Mouse (Mus musculus) heart, adult 2 months (tissue): ENCODE measurements around the gene Stard13. TPM values are rescaled to one million over a fixed set of nuclear protein-coding genes. Genes with fewer than 3 reads are reported as not detected.

Source experiments
- DNase-seq, 2 experiments: peaks; one replicate each; pipeline ENCODE4 v3.0.0; 2021
- H3K27ac ChIP-seq: fragments of 200-600 bp; 2 replicates; pipeline ENCODE4 v1.8.1; 2022
- H3K27me3 ChIP-seq: fragments of 200-500 bp; 2 replicates; pipeline ENCODE4 v1.6.1; 2012; ENCODE audit warnings: mild to moderate bottlenecking, low read length, inconsistent platforms, mixed read lengths; ENCODE audit not compliant: control insufficient read depth, insufficient read depth
- H3K36me3 ChIP-seq: fragments of 200-500 bp; 2 replicates; pipeline ENCODE4 v1.6.1; 2012; ENCODE audit warnings: low read length, inconsistent platforms; ENCODE audit not compliant: control insufficient read depth, insufficient read depth
- H3K4me1 ChIP-seq: fragments of 200-500 bp; 2 replicates; pipeline ENCODE4 v1.6.1; 2011; ENCODE audit warnings: low read length; ENCODE audit not compliant: control insufficient read depth, insufficient read depth
- H3K4me3 ChIP-seq: fragments of 200-600 bp; 2 replicates; pipeline ENCODE4 v1.8.1; 2022
- H3K79me2 ChIP-seq: fragments of 200-500 bp; replicated peaks from 2 replicates; pipeline ENCODE4 v1.6.1; 2012; ENCODE audit warnings: mild to moderate bottlenecking, inconsistent platforms, low read length, moderate library complexity, mixed read lengths; ENCODE audit not compliant: control insufficient read depth, insufficient read depth
- H3K9ac ChIP-seq: fragments of 200-500 bp; 2 replicates; pipeline ENCODE4 v1.6.1; 2012; ENCODE audit warnings: low read depth, mild to moderate bottlenecking, control low read depth, inconsistent platforms, low read length, mixed read lengths
- CTCF ChIP-seq: fragments of 200-600 bp; IDR thresholded peaks from 2 replicates; pipeline ENCODE4 v1.8.1; 2022; ENCODE audit warnings: antibody characterized with exemption, mild to moderate bottlenecking, moderate library complexity
- EP300 ChIP-seq: fragments of 200-500 bp; IDR thresholded peaks from 2 replicates; pipeline ENCODE4 v1.6.1; 2011; ENCODE audit warnings: low read depth, low read length, control low read depth; ENCODE audit not compliant: insufficient read depth
- POLR2A ChIP-seq: fragments of 200-500 bp; IDR thresholded peaks from 2 replicates; pipeline ENCODE4 v1.6.1; 2011; ENCODE audit warnings: mild to moderate bottlenecking, low read depth, low read length, control low read depth; ENCODE audit not compliant: insufficient read depth
- WGBS: fragments of 180-500 bp; shearing (Covaris S2); methylation state at CpG from one replicate; pipeline ENCODE4 v1.1.7; 2018; 5-methylcytosine and 5-hydroxymethylcytosine counted together
- intact Hi-C: fragments of 180-260 bp; cut with DNase I; formaldehyde crosslinking; loops from one replicate; pipeline ENCODE4 v1.15.1; 2025
- polyA plus RNA-seq: library from polyadenylated mRNA; depleted of rRNA; stranded (reverse); fragments of >200 nt; gene quantifications from 2 replicates; pipeline ENCODE4 v1.2.3, GENCODE M21; 2012
- total RNA-seq, 2 experiments: library from RNA; stranded (reverse); gene quantifications; 2 replicates each; pipeline ENCODE4 v1.2.3; 2021

Gene Stard13
- total and polyA plus RNA-seq, 3 experiments: 9.9 to 24.4 (median 22.1) TPM

DNA sequence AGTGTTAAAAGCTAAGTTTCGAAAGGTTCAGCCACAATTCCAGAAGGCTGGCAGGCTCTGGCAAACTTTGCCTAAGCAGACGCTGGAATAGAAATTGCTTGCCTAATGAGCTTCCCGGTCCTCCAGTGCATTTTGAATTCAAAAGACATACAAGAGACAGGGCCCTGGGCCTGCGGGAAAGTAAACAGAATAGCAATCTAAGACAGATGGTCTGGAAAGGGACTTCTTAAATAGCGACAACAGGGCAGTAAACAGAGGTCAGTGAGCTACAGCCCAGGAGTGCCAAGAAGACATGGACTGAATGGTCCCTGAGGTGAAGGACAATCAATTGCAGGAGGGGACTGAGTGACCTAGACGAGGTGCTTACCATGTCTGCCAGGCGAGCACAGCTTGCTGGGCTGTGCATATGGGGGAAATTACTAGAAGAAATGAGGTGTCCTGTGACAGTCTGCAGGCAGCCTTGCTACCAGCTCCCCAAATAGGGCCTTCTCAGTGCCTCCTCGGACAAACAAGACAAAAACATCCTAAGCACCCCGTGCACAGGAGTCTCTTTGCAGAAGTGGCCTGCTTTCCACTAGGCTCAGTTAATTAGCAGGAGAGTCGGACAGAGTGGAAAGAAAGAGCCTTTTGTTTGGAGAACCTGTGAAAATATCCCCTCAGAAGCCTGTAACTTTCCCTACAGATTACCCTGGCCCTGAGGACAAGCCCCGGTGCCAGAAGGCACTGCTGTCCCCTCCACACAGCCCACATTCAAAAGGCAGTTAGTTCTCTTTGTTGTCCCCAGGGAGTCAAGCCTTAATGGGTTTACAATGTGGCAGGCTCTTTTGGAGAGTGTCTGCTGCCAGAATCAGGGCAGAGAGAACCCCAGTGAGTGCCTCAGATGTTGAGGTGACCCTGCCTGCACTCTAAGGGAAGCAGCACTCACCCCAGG, 90.7 kb downstream of the Stard13 start:
- peak overlapping the region; percentile 15 for H3K9ac ChIP-seq
- 26% methylated on average over 11 of the region's 11 CpGs for WGBS
- peaks cover 20% of the 10 kb centered on the region for H3K4me1 ChIP-seq
- H3K79me2 ChIP-seq: peaks cover 5% of the 10 kb centered on the region; the same call in 1 of the 2 replicates
- TF ChIP-seq CTCF (no peak), EP300 (peak; percentile 75)
- peak overlapping the region; percentile 71 for H3K27ac ChIP-seq
- H3K36me3 ChIP-seq: peaks cover 26% of the 10 kb centered on the region
- peak overlapping the region; percentile 6; the same call in 1 of the 2 replicates for H3K4me3 ChIP-seq
- intact Hi-C loops: loop anchor here (2.0 to 5.0 kb wide), 4 partner anchors 46 to 226 kb away; partner anchors contain the start of gene Stard13
- peak; percentile 59 to 69 for DNase-seq
- no peaks in the 10 kb centered on the region for H3K27me3 ChIP-seq

DNA sequence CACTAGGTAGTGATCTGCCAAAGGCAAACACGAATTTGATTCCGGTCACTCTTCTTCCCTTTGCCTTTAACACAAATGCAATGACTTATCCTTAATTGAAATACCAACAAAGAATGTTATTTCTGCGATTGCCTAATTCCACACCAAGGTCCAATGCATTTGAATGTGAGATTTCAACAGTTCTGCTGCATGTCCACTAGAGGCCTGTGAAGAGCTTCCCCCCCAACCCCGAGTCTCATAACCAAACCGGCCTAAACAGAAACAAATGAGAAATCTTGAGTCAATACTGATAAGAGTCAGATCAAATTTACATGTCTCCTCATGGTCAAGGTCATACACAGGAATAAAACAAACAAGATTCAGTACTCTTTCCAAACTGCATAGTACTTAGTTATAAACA, 91.4 kb downstream of the Stard13 start:
- whole genome bisulfite sequencing: 19% methylated on average over 5 of the region's 5 CpGs
- Histone ChIP-seq H3K4me3 (no peak overlapping the region; the same call in 1 of the 2 replicates), H3K27ac (peak overlapping the region; percentile 71), H3K79me2 (peaks cover 6% of the 10 kb centered on the region; the same call in 1 of the 2 replicates), H3K4me1 (peaks cover 21% of the 10 kb centered on the region), H3K9ac (no peak overlapping the region), H3K36me3 (peaks cover 30% of the 10 kb centered on the region), H3K27me3 (no peaks in the 10 kb centered on the region)
- DNase-seq: no peak
- intact Hi-C loops: loop anchor here (2.0 to 5.0 kb wide), 4 partner anchors 47 to 227 kb away; partner anchors contain the start of gene Stard13
- peak; percentile 79; the same call in 1 of the 2 replicates for TF ChIP-seq EP300
- no peak for TF ChIP-seq POLR2A
- peak; percentile 92 for TF ChIP-seq CTCF

DNA sequence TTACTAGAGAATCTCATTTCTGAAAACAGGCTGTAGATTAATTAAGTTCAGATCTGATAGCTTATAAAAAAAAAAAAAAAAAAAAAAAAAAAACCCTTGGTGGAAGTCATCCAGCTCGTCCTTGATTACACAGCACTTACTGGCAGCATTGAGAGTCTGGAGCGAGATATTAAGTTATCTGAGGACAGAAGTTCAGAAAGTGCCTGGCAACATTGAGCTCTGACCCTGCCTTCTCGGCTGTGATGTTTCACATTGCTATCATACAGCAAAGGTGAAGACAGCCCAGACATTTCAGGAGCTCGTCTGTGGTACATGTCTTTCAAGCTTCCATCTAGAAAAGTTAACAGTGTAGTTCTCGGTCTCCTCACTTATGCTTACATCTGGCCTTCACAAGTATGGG, 95.7 kb downstream of the Stard13 start:
- Histone ChIP-seq H3K4me3 (no peak overlapping the region), H3K79me2 (0 out of 2 replicates have a peak, but pooled peaks cover 4% of the 10 kb centered on the region), H3K27me3 (no peaks in the 10 kb centered on the region), H3K4me1 (peaks cover 18% of the 10 kb centered on the region), H3K36me3 (peaks cover 22% of the 10 kb centered on the region), H3K9ac (no peak overlapping the region), H3K27ac (no peak overlapping the region; the same call in 1 of the 2 replicates)
- intact Hi-C loops: no loop called here
- WGBS: 31% methylated on average over 5 of the region's 5 CpGs
- TF ChIP-seq CTCF: no peak
- 0 out of 2 replicates have a peak, but pooled peaks have one; percentile 38 for TF ChIP-seq EP300
- TF ChIP-seq POLR2A: no peak
- DNase-seq: no peak

DNA sequence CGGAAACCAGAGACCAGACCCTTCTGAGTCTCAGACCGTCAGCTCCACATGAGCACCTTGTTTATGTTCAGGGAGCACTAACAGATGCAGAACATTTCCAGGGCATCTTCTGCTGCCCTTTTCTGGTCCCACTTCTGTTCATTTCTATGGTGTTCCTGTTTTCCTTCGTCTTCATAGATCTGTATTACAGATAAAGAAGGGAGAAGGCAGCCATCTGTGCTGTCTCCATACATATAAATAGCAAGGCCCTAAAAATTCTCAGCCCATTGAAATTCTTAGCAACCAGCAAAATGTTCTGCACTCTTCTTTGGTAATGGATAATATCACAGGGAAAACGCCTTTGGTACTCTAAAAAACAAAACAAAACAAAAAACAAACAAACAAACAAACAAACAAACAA, 96.3 kb downstream of the Stard13 start:
- intact Hi-C loops: no loop called here
- 0 out of 2 replicates have a peak, but pooled peaks cover 4% of the 10 kb centered on the region for H3K79me2 ChIP-seq
- no peak overlapping the region for H3K4me3 ChIP-seq
- peaks cover 12% of the 10 kb centered on the region for H3K4me1 ChIP-seq
- WGBS: 77% methylated on average over 4 of the region's 4 CpGs
- H3K27ac ChIP-seq: no peak overlapping the region
- peaks cover 19% of the 10 kb centered on the region for H3K36me3 ChIP-seq
- no peaks in the 10 kb centered on the region for H3K27me3 ChIP-seq
- DNase-seq: no peak
- no peak overlapping the region for H3K9ac ChIP-seq
- no peak for TF ChIP-seq POLR2A
- no peak for TF ChIP-seq EP300
- no peak for TF ChIP-seq CTCF

DNA sequence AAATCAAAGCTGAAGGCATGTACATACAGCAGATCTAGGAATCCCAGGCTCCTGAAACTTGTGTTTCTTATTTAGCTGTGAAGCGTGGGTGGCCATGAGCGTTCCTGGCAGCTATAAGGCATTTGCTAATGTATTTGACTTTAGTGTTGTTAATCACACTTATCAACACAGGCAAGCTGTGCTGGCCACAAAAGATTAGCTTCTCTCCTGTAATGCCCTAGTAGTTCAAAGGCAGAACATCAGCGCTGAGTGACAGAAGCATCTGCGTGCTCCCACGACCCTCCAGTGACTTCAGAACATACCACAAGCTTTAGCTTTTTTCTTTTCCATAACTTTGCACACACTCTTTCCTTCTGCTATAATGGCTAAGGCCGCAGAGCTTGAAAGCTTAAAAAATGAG, 97.7 kb downstream of the Stard13 start:
- TF ChIP-seq CTCF: no peak
- no peak for TF ChIP-seq POLR2A
- TF ChIP-seq EP300: no peak
- no peak for DNase-seq
- Histone ChIP-seq H3K27me3 (no peaks in the 10 kb centered on the region), H3K79me2 (0 out of 2 replicates have a peak, but pooled peaks cover 3% of the 10 kb centered on the region), H3K4me1 (peaks cover 9% of the 10 kb centered on the region), H3K36me3 (peaks cover 16% of the 10 kb centered on the region), H3K27ac (no peak overlapping the region), H3K9ac (no peak overlapping the region), H3K4me3 (no peak overlapping the region)
- WGBS: 74% methylated on average over 6 of the region's 6 CpGs
- intact Hi-C loops: no loop called here
